11 mouse cellular contexts compared by ENCODE assay signal in the genomic region with DNA sequence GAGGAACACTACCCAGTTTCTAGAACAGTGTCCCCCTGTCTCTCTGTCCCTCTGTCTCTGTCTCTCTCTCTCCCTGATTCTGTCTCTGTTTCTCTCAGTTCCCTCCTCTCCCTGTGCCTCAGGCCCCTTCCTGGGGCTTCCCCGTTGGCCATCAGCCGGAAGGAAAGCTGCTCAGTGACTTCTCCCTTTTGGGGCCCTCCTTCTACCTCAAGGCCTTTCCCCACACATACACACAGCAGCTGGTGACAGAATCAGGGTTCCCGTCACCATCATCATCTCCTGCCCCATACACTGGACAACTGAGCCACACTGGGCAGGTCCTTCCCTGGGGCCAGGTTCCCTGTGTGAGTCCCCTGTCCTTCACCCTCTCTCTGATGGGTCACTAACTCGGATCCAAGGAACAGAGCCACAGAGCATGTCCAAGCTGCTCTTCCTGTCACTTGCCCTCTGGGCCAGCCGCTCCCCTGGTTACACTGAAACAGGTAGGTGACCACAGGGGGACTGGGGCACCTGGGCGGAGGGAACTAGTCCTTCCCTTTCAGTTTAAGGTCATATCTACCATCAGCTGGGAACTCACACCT. TPM values are rescaled to one million over a fixed set of nuclear protein-coding genes. Genes with fewer than 3 reads are reported as not detected.
DNase-seq lines count a peak whose midpoint lies in the region; ATAC-seq and TF ChIP-seq lines count a peak whose summit lies in the region.
"Had no signal": no experiment of that assay in that cellular context is flagged by ENCODE, and none has a peak within 500 bp of the region (broad histone marks: within the 10 kb centered on the region; RNA-seq: fewer than 3 reads in every experiment).

A gene (plus strand): TSS at position 194 of the 581 bp plus-strand sequence.

- no peak within 1 kb of the TSS for H3K4me3 ChIP-seq in ES-Bruce4 (ENCODE audit: low read depth, low read length)
- H3K4me3 ChIP-seq in small intestine, adult 2 months (ENCODE audit: low read depth, low read length), result peak within 1 kb of the TSS; percentile 34
- H3K4me3 ChIP-seq: erythroblast, embryonic 14.5 days; midbrain, embryonic 12.5 days had no signal

- H3K9ac ChIP-seq in ES-Bruce4 (ENCODE audit: low read depth, poor library complexity, severe bottlenecking), result no peak within 1 kb of the TSS
- H3K9ac ChIP-seq: midbrain, embryonic 12.5 days had no signal

- 0 out of 2 replicates have a peak within 1 kb of the TSS, but pooled peaks have one; percentile 19 for H3K27ac ChIP-seq in ES-Bruce4 (ENCODE audit: insufficient read depth, low read length)
- peak within 1 kb of the TSS; percentile 37; the same call in 1 of the 2 replicates for H3K27ac ChIP-seq in small intestine, adult 2 months (ENCODE audit: insufficient read depth, low read depth, low read length)
- H3K27ac ChIP-seq: midbrain, embryonic 12.5 days had no signal

- H3K36me3 ChIP-seq in ES-Bruce4 (ENCODE audit: control insufficient read depth, insufficient read depth, low read length, poor library complexity, severe bottlenecking), result no peaks in the 10 kb centered on the region
- H3K36me3 ChIP-seq in small intestine, adult 2 months (ENCODE audit: control insufficient read depth, insufficient read depth, low read length), result no peaks in the 10 kb centered on the region
- H3K36me3 ChIP-seq: midbrain, embryonic 12.5 days had no signal

- TF ChIP-seq EP300 in ES-Bruce4 (IDR thresholded peaks at IDR 0.05; ENCODE audit: insufficient read depth, low read depth, low read length), result no peak

- WGBS in small intestine, adult 2 months, result 65% methylated on average over 6 of the region's 6 CpGs

- peak; percentile 86 to 87 for ATAC-seq in hematopoietic stem cell, adult 5-6 weeks (replicated peaks in 1 of 2; ENCODE audit: insufficient read depth in 1 of 2, low FRiP score in 2 of 2, low TSS enrichment in 1 of 2, low read depth in 1 of 2, poor library complexity in 2 of 2, severe bottlenecking in 2 of 2)

- H3K9me3 ChIP-seq in ES-Bruce4 (replicated peaks; ENCODE audit: control insufficient read depth, insufficient read depth, low read length, poor library complexity, severe bottlenecking), result no peaks in the 10 kb centered on the region
- H3K9me3 ChIP-seq: midbrain, embryonic 12.5 days had no signal

- TF ChIP-seq CTCF in ES-Bruce4 (IDR thresholded peaks at IDR 0.05; ENCODE audit: low read depth, low read length), result no peak
- no peak for TF ChIP-seq CTCF in small intestine, adult 2 months (IDR thresholded peaks at IDR 0.05; ENCODE audit: extremely low read depth, insufficient read length, insufficient replicate concordance, low read depth, low read length)

- no peak for TF ChIP-seq POLR2A in ES-Bruce4 (IDR thresholded peaks at IDR 0.05; ENCODE audit: insufficient read depth, low read length)
- TF ChIP-seq POLR2A in small intestine, adult 2 months (IDR thresholded peaks at IDR 0.05; ENCODE audit: low read depth, low read length), result no peak

- peaks cover 14% of the 10 kb centered on the region for H3K4me1 ChIP-seq in ES-Bruce4 (ENCODE audit: control insufficient read depth, insufficient read depth, low read length)
- no peaks in the 10 kb centered on the region; the same call in 1 of the 2 replicates for H3K4me1 ChIP-seq in small intestine, adult 2 months (ENCODE audit: control insufficient read depth, insufficient read depth, insufficient read length, low read length)

- H3K27me3 ChIP-seq in ES-Bruce4 (ENCODE audit: control insufficient read depth, insufficient read depth, low read length, poor library complexity, severe bottlenecking), result no peaks in the 10 kb centered on the region
- no peaks in the 10 kb centered on the region for H3K27me3 ChIP-seq in small intestine, adult 2 months (ENCODE audit: control insufficient read depth, insufficient read depth, low read length)

- DNase-seq in layer of hippocampus, postnatal 10 days (ENCODE audit: low spot score in 2 of 2), result peak; percentile 5 to 15
- no peak for DNase-seq in layer of hippocampus, postnatal 14 days (ENCODE audit: low spot score in 2 of 2)
- DNase-seq in retina, postnatal 1 day, result no peak
- DNase-seq in c-Kit-positive CD71-positive TER-119-positive erythroid progenitor cells, embryonic 14.5 days (ENCODE audit: low spot score), result no peak
- DNase-seq: kidney, adult 8-10 months; thymus, postnatal 25 days had no signal

RNA-seq across cellular contexts. Expression of the gene that starts here (rescaled TPM):
- 1 to 10 TPM; 3.1 to 3.8 TPM for total RNA-seq in layer of hippocampus, postnatal 10 days (2021)
- total RNA-seq in layer of hippocampus, postnatal 14 days (2021), result 1 to 10 TPM; 1.9 TPM
- not detected in 2 replicates for polyA plus RNA-seq in ES-Bruce4 (2011; ENCODE audit: insufficient read depth, insufficient read length, low read depth, missing spikeins)
- total RNA-seq in hematopoietic stem cell, adult 5-6 weeks (2017), result 12.8 and 22.6 TPM in 2 replicates
- 4.9 and 7.5 TPM in 2 replicates for polyA plus RNA-seq in small intestine, adult 2 months (2012; rRNA removed)

Comparison
In these comparisons a context has a peak if more than half of its experiments do, and no peak if none do; other contexts are left out.
1. DNase-seq: peak in layer of hippocampus, postnatal 10 days (2 of 2); none in layer of hippocampus, postnatal 14 days (0 of 2), retina, postnatal 1 day (single experiment) and c-Kit-positive CD71-positive TER-119-positive erythroid progenitor cells, embryonic 14.5 days (single experiment).